Mouse (Mus musculus): ENCODE measurements around the gene Try5.
"Not testable (repeated sequence)": the region's sequence is repeated elsewhere in the genome, so short reads cannot be mapped to it uniquely, and the experiment has no call there.

Gene Try5

DNA sequence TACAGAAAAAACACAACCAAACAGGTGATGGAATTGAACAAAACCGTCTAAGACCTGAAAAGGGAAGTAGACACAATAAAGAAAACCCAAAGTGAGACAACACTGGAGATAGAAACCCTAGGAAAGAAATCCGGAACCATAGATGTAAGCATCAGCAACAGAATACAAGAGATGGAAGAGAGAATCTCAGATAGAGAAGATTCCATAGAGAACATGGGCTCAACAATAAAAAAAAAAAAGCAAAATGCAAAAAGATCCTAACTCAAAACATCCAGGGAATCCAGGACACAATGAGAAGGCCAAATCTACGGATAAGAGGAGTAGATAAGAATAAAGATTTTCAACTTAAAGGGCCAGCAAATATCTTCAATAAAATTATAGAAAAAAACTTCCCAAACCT lies at the start of gene Try5:
Gene Try5 (minus strand): TSS at position 101 of the 400 bp plus-strand sequence.
- DNase-seq, result not testable (repeated sequence)

GRCm38 (mm10) chr6:41353932-41354331 lies 37.3 kb upstream of the Try5 start, which contains the start of gene Try10:
TSS of gene Try10 (plus strand) at chr6:41354105.
- no peak for DNase-seq

GRCm38 (mm10) chr6:41301969-41302368 lies 14.7 kb downstream of the Try5 start, which contains the start of gene Try4:
TSS of gene Try4 (plus strand) at chr6:41302269.
- DNase-seq, result no peak

- DNase-seq, result no peak
These were observed 18.4 kb downstream of the Try5 start for GRCm38 (mm10) chr6:41298255-41298654.

DNA sequence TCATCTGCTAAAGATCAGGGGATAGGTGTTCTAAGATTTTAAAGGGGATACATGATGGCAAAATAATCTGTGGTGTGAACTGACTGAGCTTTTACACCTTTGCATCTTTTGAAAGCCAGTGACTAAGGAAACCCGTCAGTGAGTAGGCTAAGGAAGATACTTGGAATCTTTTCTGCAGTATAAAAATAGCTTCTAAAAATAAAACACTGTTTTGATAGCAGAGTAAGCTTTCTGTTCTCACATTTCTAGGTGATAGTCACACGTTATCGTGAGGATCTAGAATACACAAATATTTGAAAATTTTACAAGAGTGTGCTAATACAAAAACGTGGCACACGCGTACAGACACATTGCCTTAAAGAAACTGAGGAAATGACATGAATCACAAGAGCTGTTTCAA lies 50.5 kb downstream of the Try5 start:
- no peak for DNase-seq

- DNase-seq, result no peak
These were observed 53.8 kb downstream of the Try5 start for GRCm38 (mm10) chr6:41262796-41263195.

Data from cerebellum, postnatal 36 days (tissue).